Mouse (Mus musculus) adrenal gland, postnatal 25 days (tissue): Measurements from ENCODE around the gene Heatr3. TPM values are rescaled to one million over a fixed set of nuclear protein-coding genes. Genes with fewer than 3 reads are reported as not detected.

Experiments
- DNase-seq: peaks from one replicate; pipeline ENCODE4 v3.0.0; 2021; ENCODE audit warnings: mixed read lengths
- long read RNA-seq: library from polyadenylated mRNA; stranded (forward); transcript quantifications from one replicate; pipeline ENCODE4 v2.0.0, GENCODE M21; 2021
- total RNA-seq: library from RNA; stranded (reverse); gene quantifications from 2 replicates; pipeline ENCODE4 v1.2.3, GENCODE M21; 2021

Heatr3 gene
- 32.1 and 35.3 TPM in 2 replicates for total RNA-seq
- long read RNA-seq, transcript Heatr3-201 (15 exons, 3,251 nt): major isoform, 44 of 57 reads
- long read RNA-seq, partial matches to known transcripts: 8 of 57 reads
- long read RNA-seq, other reads (novel, unspliced or antisense): 5 of 57 reads

- peak; percentile 95 for DNase-seq
Measured at GRCm38 (mm10) chr8:88137748-88138484, at the start of gene Heatr3. Gene Heatr3, plus strand, starts transcription at chr8:88137855.

GRCm38 (mm10) chr8:88088006-88088405, 49.6 kb upstream of the Heatr3 start:
- no peak for DNase-seq

GRCm38 (mm10) chr8:88091661-88092060, 46.0 kb upstream of the Heatr3 start:
- DNase-seq: no peak

DNA sequence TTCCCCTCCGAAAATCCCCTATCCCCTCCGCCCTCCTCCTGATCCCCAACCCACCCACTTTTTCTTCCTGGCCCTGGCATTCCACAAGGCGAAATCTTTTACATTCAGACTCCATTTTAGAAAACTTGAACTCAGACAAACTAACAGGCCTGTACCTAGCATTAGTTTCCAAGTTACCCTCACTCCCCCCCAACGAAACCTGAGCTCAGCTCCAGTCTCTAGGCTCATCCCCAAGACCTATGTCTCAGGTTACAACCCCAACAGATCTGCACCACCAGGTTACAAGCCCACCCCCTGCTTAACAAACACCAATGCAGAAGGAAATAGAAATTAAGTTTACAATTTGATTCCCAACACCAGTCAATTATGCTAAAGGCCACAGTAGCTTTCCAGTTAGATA, 44.3 kb upstream of the Heatr3 start:
- no peak for DNase-seq

GRCm38 (mm10) chr8:88098856-88099255, 38.8 kb upstream of the Heatr3 start:
- no peak for DNase-seq

DNA sequence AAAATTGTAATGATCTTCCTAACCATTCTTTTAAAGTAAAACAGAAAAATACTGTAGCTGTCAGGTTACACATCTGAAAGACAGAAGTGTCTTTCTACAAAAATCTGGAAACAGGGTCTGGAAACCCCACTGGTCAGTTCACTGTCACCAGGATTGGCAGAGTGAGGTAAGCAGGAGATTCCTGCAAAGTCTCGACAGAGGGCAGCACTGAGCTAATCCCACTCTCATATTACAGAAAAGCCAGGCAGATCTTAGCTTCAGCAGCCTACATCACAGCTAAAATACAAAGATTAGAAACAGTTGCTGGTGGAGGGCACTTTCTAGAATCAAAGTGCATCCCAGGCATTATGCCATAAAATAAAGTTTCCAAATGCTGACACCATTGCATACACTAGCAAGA, 38.1 kb upstream of the Heatr3 start:
- DNase-seq: peak; percentile 25

DNA sequence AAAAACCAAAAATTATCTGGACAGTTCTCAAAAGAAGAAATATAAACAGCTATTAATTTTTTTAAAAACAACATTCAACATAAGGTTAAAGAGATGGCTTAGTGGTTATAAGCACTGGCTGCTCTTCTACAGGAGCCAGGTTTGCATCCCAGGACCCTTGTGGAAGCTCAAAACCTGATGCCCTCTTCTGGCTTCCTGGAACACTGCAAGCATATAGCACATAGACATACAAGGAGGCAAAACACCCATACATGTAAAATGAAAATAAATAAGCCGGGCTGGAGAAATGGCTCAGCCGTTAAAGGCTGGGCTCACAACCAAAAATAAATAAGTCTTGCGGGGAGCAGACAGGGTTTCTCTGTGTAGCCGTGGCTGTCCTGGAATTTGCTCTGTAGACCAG, 28.4 kb upstream of the Heatr3 start:
- DNase-seq: no peak

- DNase-seq: peak; percentile 83
Measured at GRCm38 (mm10) chr8:88118456-88119036, 19.1 kb upstream of the Heatr3 start, which contains the start of gene Cnep1r1. Gene Cnep1r1, plus strand, starts transcription at chr8:88118769.

GRCm38 (mm10) chr8:88119076-88119475, 18.6 kb upstream of the Heatr3 start:
- peak; percentile 7 for DNase-seq

- no peak for DNase-seq
Measured at GRCm38 (mm10) chr8:88124850-88125249, 12.8 kb upstream of the Heatr3 start.

DNA sequence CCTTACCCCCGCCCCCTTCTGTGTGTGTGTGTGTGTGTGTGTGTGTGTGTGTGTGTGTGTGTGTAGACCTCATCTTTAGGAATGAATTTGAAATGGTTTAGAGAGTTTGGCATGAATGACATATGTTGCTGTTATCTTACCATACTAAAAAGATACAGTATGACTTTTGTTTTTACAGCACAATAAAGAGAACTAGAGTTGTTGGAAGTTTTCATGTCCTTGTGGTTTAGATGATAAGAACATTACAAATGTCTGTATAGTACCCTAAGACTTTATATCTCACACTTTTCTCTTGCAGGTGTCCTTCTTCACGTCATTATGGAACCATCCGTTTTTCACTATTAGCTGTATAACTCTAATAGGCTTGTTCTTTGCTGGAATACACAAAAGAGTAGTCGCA, 8.3 kb upstream of the Heatr3 start:
- no peak for DNase-seq

DNA sequence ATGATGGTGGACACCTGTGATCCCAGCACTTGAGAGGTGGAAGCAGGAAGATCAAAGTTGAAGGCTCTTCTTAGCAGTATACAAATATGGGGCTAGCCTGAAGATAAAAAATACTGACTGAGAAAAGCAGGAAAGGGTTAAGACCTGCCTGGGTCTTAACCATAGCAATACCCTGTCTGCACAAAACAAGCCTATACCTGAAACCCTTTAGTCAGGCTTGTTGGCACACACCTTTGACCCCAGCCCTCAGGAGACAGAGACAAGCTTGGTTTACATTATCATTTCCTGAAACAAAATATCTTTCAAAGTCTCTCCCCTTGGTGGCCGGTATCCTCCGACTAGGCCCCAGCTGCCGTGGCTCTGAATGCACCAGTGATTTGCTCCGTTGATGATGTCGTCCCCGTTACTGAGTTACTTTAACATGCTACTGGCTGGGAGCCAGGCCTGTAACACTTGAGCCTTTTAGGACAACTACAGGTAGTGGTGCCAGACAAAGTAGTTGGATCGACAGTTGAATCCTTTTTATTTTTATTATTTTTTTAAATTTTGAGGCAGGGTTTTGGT, 6.8 kb upstream of the Heatr3 start:
- DNase-seq: no peak

- DNase-seq: no peak
Measured at GRCm38 (mm10) chr8:88139256-88139655, 1.6 kb downstream of the Heatr3 start.

GRCm38 (mm10) chr8:88141629-88142028, 4.0 kb downstream of the Heatr3 start:
- DNase-seq: no peak

DNA sequence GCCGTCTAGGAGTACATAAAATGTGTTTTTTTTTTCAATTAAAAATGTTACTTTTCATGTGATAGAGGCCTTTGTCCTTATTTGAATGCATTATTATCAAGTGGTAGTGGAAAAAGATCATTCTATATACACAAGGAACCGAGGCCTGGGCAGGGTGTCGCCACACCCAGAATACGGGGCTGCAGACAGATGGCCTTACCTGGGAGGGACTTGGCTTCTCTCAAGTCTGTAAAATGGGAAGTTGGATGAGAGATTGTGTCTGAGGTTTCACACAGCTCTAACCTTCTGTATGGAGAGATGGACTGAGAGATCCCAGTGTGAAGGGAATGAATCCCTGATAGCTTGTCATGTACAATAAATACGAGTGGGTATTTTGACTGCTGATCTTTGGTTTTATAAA, 6.4 kb downstream of the Heatr3 start:
- DNase-seq: no peak

GRCm38 (mm10) chr8:88150910-88151371, 13.3 kb downstream of the Heatr3 start:
- DNase-seq: no peak

- no peak for DNase-seq
Measured at GRCm38 (mm10) chr8:88160237-88160995, 22.8 kb downstream of the Heatr3 start.

DNA sequence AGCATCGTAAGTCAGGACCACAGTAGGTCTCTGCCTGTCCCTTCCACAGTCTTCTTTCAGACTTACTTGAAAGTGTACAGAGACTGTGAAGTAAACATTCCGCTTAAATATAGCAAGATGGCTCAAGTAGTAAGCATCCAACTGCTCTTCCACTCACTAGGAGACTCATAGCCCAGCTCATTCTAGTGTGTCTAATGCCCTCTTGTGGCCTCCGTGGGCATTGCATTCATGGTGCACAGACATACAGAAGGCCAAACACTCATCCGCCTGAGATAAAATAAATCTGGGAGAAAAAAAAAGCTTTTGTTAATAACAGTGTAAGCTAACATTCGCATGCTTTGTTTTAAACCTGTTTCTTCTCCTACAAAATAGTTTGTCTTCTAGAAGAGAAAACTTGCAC, 23.8 kb downstream of the Heatr3 start:
- DNase-seq: peak; percentile 70

- no peak for DNase-seq
Measured at GRCm38 (mm10) chr8:88175264-88175663, 37.6 kb downstream of the Heatr3 start.

- no peak for DNase-seq
Measured at GRCm38 (mm10) chr8:88177291-88177690, 39.6 kb downstream of the Heatr3 start.

GRCm38 (mm10) chr8:88183121-88183520, 45.5 kb downstream of the Heatr3 start:
- no peak for DNase-seq

DNA sequence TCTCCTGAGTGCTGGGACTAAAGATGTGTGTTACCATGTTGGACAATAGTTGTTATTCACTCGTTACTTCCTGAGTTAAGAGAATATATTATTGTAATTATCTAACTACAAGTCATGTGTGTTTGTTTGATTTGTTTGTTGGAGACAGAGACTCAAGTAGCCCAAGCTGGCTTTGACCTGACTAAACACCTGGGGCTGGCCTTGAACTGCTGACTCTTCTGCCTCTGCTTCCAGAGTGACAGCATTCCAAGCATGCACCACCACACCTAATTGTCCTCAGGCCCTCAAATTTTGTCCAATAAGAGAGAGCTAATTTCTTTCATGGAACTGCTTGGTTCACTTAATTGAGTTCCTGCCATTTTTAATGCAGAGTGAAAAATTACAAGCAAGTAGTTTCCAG, 47.3 kb downstream of the Heatr3 start:
- DNase-seq: no peak

DNA sequence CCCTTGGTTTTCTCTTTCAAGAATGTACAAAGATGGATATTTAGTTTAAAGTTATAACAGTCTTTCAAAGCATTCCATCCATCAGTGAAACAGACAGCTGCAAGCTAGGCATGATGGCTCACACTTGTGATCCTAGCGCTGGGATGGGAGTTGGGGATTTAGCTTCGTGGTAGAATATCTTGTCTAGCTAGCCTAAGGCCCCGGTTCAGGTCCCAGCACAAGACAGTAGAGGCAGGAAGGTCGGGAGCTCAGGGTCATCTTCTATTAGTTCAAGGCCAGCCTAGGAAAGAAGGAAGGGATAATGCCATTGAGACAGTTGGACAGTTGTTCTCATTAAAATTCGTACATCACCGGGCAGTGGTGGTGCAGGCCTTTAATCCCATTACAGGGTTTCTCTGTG, 48.1 kb downstream of the Heatr3 start:
- DNase-seq: no peak
